Comparison of ENCODE assay signal across 8 mouse cellular contexts in the genomic region with DNA sequence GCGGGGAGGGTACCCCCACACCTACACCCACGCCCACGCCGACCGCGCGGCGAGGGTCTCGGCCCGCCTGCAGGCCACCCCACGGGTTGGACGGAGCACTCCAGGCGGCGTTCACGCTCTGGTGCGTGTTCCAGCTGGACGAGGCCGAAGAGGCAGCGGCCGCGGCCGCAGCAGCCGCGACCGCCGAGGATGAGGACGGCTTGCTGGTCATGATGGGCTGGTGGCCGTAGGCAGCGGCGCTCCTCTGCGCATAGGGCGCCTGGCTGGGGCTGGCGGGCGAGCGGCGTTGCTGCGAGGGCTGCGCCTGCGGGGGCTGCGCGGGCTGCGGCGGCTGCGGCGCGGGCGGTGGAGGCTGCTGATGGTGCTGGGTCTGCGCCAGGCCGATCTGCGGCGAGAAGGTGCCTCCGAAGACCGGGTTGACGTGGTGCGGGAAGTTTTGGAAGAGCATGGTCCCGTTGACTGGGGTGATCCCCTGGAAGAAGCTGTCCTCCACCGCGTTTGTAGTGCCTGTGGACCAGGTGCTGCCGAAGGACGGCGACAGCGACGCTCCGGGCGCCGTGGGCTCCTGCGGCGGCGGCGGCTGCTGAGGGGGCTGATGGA. TPM values are rescaled to one million over a fixed set of nuclear protein-coding genes. Genes with fewer than 3 reads are reported as not detected.
DNase-seq lines count a peak whose midpoint lies in the region; ATAC-seq lines count a peak whose summit lies in the region.

No protein-coding gene starts in this region.

- H3K9me3 ChIP-seq in forebrain, embryonic 13.5 days (replicated peaks), result no peaks in the 10 kb centered on the region
- H3K9me3 ChIP-seq in hindbrain, embryonic 10.5 days, result no peaks in the 10 kb centered on the region

- peak; percentile 78 for ATAC-seq in forebrain, embryonic 13.5 days
- no peak for ATAC-seq in megakaryocyte-erythroid progenitor cell, adult 5-6 weeks (replicated peaks; ENCODE audit: low FRiP score, low TSS enrichment, poor library complexity, severe bottlenecking)

- peak overlapping the region; percentile 75 for H3K27ac ChIP-seq in brown adipose tissue, adult 24 weeks (replicated peaks; ENCODE audit: low read depth, low read length)
- peak overlapping the region; percentile 88 for H3K27ac ChIP-seq in forebrain, embryonic 13.5 days
- peak overlapping the region; percentile 80 for H3K27ac ChIP-seq in hindbrain, embryonic 10.5 days

- H3K36me3 ChIP-seq in forebrain, embryonic 13.5 days (ENCODE audit: poor library complexity, severe bottlenecking), result no peaks in the 10 kb centered on the region
- H3K36me3 ChIP-seq in hindbrain, embryonic 10.5 days, result no peaks in the 10 kb centered on the region

- DNase-seq in Muller cell, postnatal 12 days (ENCODE audit: inconsistent ontology term), result peak; percentile 57
- DNase-seq in hindbrain, embryonic 10.5 days (ENCODE audit: low spot score), result peak; percentile 78
- peak; percentile 24 to 63 for DNase-seq in layer of hippocampus, postnatal 25 days (ENCODE audit: extremely low spot score in 1 of 2, low spot score in 1 of 2)
- DNase-seq in lung, postnatal 36 days, result peak; percentile 25
- peak; percentile 62 for DNase-seq in retina, embryonic 14.5 days (ENCODE audit: low spot score)

- peaks cover 30% of the 10 kb centered on the region for H3K27me3 ChIP-seq in forebrain, embryonic 13.5 days
- H3K27me3 ChIP-seq in hindbrain, embryonic 10.5 days (ENCODE audit: insufficient read depth, poor library complexity, severe bottlenecking), result peaks cover 52% of the 10 kb centered on the region

- WGBS in forebrain, embryonic 13.5 days, result under 1% methylated on average over 61 of the region's 70 CpGs
- WGBS in hindbrain, embryonic 10.5 days, result under 1% methylated on average over 70 of the region's 70 CpGs

- peak overlapping the region; percentile 89 for H3K9ac ChIP-seq in forebrain, embryonic 13.5 days

- peak overlapping the region; percentile 100 for H3K4me2 ChIP-seq in forebrain, embryonic 13.5 days

- H3K4me3 ChIP-seq in brown adipose tissue, adult 24 weeks (ENCODE audit: insufficient read depth, low read depth, low read length), result peak overlapping the region; percentile 78
- H3K4me3 ChIP-seq in forebrain, embryonic 13.5 days, result peak overlapping the region; percentile 72
- peak overlapping the region; percentile 71 for H3K4me3 ChIP-seq in hindbrain, embryonic 10.5 days

- H3K4me1 ChIP-seq in brown adipose tissue, adult 24 weeks (ENCODE audit: control insufficient read depth, insufficient read depth, insufficient read length, low read length), result no peaks in the 10 kb centered on the region
- H3K4me1 ChIP-seq in forebrain, embryonic 13.5 days, result peaks cover 36% of the 10 kb centered on the region
- peaks cover 26% of the 10 kb centered on the region for H3K4me1 ChIP-seq in hindbrain, embryonic 10.5 days (replicated peaks)

RNA-seq across cellular contexts. Expression of gene March5, which starts 33.1 kb away (rescaled TPM):
- 295 and 304 TPM in 2 replicates for polyA plus RNA-seq in brown adipose tissue, adult 24 weeks (2012; ENCODE audit: insufficient read depth, insufficient read length, missing spikeins)
- 128 and 139 TPM in 2 replicates for polyA plus RNA-seq in forebrain, embryonic 13.5 days (2015; fragmentation: Nextera tagmentation; extraction: Ambion mirVana)
- 112 and 116 TPM in 2 replicates for polyA plus RNA-seq in hindbrain, embryonic 10.5 days (2016; fragmentation: Nextera tagmentation; extraction: Ambion mirVana)
- 10 to 100 TPM; 84.7 to 88.2 TPM for total RNA-seq in layer of hippocampus, postnatal 25 days (2021)
- 138 TPM in 2 replicates for total RNA-seq in megakaryocyte-erythroid progenitor cell, adult 5-6 weeks (2014; fragmentation: Nextera tagmentation)
- 77.5 and 90.8 TPM in 2 replicates for total RNA-seq in megakaryocyte-erythroid progenitor cell, adult 5-6 weeks (2017)

RNA-seq across cellular contexts. Expression of gene Cpeb3, which starts 34.2 kb away (rescaled TPM):
- 16.1 and 30.4 TPM in 2 replicates for polyA plus RNA-seq in brown adipose tissue, adult 24 weeks (2012; ENCODE audit: insufficient read depth, insufficient read length, missing spikeins)
- polyA plus RNA-seq in forebrain, embryonic 13.5 days (2015; fragmentation: Nextera tagmentation; extraction: Ambion mirVana), result 4.2 and 4.8 TPM in 2 replicates
- 0.87 and 2.9 TPM in 2 replicates for polyA plus RNA-seq in hindbrain, embryonic 10.5 days (2016; fragmentation: Nextera tagmentation; extraction: Ambion mirVana)
- total RNA-seq in layer of hippocampus, postnatal 25 days (2021), result 10 to 100 TPM; 62.1 to 74.6 TPM
- total RNA-seq in megakaryocyte-erythroid progenitor cell, adult 5-6 weeks (2014; fragmentation: Nextera tagmentation), result 3.1 and 3.6 TPM in 2 replicates
- 0.80 and 4.1 TPM in 2 replicates for total RNA-seq in megakaryocyte-erythroid progenitor cell, adult 5-6 weeks (2017)

Comparison
In these comparisons a context has a peak if more than half of its experiments do, and no peak if none do; other contexts are left out.
1. DNase-seq: peak in every context shown above with its lines; median percentile 78 in hindbrain, embryonic 10.5 days; 62 in retina, embryonic 14.5 days; 57 in Muller cell, postnatal 12 days; 44 in layer of hippocampus, postnatal 25 days; 25 in lung, postnatal 36 days.